Mouse (Mus musculus) G1E (cell line): ENCODE data around the gene Tinagl1.

Experiments
- CTCF ChIP-seq: IDR thresholded peaks from 2 replicates; pipeline ENCODE4 v1.5.1; 2012; ENCODE audit warnings: low read depth, low read length, inconsistent platforms, mixed read lengths
- GATA1 ChIP-seq: IDR thresholded peaks from 2 replicates; pipeline ENCODE4 v1.6.1; 2012; ENCODE audit warnings: borderline replicate concordance, low read length, inconsistent platforms, mixed read lengths
- GATA2 ChIP-seq: IDR thresholded peaks from 2 replicates; pipeline ENCODE4 v1.6.1; 2012; ENCODE audit warnings: low read depth, low read length, inconsistent platforms, borderline replicate concordance

GRCm38 (mm10) chr4:130198694-130199670 lies 24.1 kb upstream of the Tinagl1 start:
- TF ChIP-seq CTCF (peak; percentile 94), GATA2 (no peak), GATA1 (no peak)
